Mouse (Mus musculus) layer of hippocampus, postnatal 10 days (tissue): ENCODE data around the gene Mdm2. TPM values are rescaled to one million over a fixed set of nuclear protein-coding genes. Genes with fewer than 3 reads are reported as not detected.

ENCODE experiments used
- DNase-seq, 2 experiments: peaks; one replicate each; pipeline ENCODE4 v3.0.0; 2021; ENCODE audit warnings: low spot score in 2 of 2
- total RNA-seq, 2 experiments: library from RNA; stranded (reverse); gene quantifications; 2 replicates each; pipeline ENCODE4 v1.2.3; 2021

Mdm2 gene
- total RNA-seq, 2 experiments from 2014 or later = 51.5 to 57.3 TPM

DNA sequence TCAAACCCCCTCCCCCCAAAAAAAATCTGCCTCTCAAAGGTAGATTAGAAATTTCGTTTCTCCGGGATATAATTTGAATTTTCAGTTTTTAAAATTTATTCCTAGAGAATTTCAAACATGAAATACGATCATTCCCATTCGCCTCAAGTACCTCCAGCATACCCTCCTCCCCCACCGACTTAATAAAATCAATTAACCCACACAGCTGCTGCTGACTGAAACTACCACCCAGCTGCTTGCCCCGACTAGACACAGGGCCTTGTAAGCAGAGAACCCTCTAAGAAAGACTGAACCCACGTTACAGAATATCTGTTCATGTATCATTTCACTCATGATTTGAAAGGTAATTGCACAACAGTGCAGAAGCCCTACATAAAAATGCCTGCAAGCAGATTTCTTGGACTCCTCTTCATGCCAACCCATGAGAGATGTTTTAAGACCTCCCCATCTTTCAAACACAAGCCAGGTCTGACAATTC, 65.0 kb downstream of the Mdm2 start:
- DNase-seq = no peak

DNA sequence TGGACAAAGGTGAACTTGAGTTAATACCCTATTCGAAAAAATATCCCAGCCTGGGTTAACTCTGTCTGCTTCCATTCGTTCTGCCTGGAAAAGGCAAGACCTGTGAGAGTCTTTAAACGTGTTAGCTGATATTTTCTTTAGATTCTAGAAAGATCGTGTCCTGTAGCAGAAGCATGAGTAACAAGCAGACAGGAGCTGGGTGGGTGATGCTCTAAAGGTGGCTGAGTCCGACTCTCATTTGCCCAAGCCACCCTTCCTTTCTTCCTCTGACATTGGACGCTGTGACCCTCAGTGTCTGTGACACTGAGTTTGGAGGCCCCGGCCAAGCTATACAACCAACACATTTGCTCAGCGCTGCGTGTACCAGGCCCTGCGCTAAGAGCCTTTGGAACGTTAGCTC, 65.7 kb downstream of the Mdm2 start:
- DNase-seq = no peak

DNA sequence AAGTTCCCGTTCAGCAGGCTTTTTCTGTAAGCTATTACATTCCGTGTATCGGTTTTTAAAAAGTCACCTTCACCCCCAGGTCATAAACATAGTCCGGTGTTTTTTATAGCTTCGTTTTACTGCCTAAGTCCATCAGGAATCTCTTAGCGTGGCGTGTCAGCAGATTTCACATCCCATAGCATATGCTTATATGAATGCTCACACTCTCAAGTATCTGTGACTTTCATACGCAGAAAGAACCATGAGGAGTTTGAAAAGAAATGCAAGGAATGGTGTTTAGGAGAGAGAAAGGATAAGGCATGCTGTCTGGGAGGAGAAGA, 66.2 kb downstream of the Mdm2 start:
- no peak for DNase-seq

DNA sequence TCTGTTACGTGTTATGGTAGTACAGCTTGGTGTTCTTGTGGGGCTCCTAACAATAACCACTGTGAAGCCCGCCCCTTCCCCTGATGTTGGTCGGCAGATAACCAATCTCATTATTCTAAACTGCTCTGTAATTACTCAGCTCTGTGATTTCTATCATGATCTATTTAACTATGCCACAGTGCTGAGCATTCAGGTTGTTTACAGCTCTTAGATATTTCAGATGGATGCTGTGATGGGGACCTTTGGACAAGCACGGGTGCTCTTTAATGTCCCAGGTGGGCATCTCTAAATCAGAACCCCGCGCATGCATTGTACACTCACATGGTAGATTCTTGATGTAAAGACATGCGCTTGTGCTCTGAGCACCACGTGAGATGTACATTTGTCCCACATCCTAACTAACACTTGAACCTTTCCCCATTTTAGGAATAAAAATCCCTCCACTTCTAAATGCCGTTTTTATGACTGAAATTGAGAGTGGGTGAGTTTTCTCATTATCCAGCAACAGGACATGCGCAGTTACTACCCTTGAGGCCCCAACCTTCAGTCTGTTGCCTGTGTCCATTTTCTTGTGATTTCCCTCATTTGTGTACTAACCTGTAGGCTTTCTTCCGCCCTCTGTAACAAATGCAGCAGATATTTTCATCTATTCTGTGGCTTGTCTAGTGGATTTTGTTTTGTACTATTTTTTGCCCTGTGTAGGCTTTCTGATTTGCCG, 66.7 kb downstream of the Mdm2 start:
- DNase-seq = no peak

DNA sequence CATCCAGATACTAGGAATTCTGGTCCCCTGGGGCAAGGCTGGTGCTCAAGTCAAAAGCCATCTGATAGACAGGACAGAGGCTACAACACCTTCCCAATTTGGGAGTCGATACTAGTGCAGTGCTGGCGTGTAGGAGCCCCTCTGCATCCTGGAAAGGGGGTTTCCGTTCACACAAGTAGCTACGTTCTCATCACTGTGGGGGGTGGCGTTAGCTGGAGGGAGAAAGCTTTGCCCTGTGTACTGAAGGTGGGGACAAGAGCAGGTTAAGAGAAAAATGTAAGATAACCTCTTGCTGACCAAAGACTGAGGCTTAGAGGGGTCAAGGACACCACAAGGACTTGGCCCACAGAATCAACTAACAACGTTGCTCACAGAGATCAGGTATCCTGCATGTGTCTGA, 67.3 kb downstream of the Mdm2 start:
- DNase-seq = no peak

DNA sequence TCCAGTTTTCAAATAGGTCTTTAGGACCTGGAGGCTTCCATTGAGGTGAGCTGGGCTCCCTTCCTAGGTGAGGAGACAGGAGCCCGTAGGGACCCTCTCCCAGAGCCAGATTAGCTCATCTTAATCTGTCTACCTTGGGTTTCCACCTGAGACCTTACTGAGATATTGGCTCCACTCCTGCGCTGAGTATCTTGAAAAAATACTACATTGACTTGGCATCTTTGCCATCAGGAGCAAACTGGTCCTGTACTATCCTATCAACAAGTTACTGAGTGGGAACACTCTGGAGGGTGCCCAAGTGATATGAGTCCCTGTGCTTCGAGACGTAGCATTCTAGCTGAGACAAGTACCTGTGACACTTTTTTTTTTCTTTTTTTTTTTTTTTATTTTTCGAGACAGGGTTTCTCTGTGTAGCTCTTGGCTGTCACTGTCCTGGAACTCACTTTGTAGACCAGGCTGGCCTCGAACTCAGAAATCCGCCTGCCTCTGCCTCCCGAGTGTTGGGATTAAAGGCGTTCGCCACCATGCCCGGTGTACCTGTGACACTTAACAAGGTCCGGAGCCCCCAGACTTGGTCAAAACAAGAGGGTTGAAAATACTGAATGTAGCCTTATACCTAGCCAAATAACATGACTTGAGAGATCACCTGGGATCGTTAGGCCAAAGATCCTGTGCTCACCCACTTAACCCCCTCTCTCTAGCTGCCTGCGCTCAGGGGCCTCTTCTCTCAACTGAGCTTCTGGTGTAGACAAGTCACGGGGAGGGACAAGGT, 67.9 kb downstream of the Mdm2 start:
- no peak for DNase-seq

DNA sequence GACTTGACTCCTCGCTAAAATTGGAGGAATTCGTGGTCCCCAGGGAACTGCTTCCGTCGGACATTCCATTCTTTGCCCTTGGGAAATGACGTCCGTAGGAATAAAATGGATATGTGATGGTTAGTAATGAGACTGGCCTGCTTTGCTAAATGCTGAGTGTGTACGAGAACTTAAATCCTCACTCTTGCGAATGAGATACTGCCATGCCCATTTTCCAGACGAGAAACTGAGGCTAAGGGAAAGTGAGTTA, 68.4 kb downstream of the Mdm2 start:
- no peak for DNase-seq

DNA sequence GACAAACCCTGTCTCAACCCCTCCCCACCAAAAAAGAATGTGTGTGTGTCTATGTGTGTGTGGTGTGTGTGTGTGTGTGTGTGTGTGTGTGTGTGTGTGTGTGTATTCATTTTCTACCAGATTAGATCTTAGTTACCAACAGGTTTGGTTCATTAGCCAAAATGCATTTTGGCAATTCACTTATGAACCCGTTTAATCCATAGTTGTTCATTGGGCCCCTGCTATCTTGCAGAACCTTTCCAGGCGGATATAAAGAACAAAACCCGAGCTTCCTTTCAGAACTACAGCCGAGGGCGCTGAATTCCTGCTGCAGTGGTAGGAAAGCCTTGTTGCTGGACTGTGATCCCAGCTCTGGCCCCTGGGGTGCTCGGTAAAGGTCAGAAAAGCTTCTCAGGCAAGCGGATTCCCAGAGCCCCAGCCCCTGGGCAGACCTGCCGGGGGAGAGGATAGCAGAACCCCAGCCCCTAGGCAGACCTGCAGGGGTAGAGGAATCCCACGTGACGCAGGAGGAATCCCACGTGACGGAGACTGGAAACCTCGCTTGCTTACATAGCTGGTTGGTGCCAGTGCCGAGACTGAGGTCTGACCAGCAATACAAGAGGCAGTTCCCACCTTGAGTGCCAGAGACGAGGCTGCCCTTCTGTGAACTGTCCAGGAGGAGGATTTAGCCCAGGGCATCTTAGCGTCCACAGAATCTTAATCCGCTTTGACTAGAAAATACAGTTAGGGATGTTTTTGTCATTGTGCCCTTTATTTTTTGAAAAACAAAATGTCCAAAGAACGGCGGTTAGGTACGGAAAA, 69.0 kb downstream of the Mdm2 start:
- DNase-seq = no peak

DNA sequence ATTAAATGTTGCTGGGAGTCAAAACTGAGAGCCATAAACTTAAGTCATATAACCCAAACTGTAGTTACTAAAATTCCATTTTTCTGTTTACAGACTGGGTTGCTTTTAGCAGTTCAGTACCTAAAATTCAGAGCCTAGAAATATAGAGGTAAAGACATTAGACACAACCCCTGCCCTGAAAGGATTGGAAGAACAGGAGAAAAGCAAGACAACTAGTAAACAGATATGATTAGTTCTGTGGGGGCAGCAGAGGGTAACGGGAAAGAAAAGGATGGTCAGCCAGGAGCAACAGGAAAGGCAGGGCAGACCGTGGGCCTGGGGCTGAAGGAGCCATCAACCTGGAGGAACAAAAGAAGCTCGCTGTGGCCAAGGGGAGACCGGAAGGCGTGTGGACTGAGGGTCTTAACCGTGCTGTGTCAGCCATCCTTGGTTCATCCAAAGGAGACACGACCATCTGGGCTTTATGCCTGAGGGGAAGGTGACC, 69.9 kb downstream of the Mdm2 start:
- no peak for DNase-seq

DNA sequence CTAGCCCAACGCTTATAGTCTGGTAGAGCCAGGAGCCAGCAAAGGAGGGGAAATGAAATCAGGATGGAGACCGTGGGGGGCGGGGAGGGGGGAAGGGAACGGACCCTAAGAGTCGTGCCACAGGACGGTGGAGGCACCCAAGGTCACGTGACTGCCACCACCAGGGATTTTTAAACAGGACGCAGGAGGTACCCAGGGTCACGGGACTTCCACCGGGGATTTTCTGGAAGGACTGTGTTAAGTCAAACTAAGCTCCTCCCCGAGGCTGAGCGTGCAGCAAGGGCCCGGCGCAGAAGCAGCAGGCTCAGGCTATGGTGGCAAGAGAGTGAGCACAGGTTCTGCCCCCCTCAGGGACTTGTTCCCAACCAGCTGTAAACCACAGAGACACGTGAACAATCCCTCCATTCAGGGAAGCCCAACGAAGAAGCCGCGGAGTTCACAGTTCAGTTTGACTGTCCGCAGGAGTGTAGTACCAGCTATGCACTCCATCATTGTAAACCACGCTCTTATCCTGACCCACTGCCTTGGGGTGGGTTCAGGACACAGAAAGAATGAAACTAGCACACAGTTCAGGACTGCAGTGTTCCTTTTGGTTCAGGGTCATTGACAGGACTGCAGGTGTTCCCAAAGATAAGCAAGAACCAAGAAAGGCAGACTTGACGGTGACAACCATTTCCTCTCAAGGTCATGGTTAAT, 70.5 kb downstream of the Mdm2 start:
- DNase-seq = no peak

DNA sequence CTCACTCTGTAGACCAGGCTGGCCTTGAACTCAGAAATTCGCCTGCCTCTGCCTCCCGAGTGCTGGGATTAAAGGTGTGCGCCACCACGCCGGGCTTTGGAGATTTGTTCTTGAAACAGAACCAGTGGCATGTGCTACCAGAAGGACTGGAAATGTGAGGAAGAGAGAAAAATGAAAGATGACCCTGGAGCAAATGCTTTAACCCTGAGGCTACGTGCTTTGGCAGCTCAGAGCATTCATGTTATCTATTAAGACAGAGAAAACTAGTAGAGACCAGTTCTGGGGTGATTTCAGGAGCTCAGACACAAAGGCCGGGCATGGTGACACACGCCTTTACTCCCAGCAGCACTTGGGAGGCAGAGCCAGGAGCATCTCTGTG, 71.3 kb downstream of the Mdm2 start:
- no peak for DNase-seq

Other genes with a start within 250 kb of the Mdm2 start
- gene Cpm, start 81.3 kb downstream of the Mdm2 start, total RNA-seq = 1 to 10 TPM; 5.8 to 6.4 TPM
- 10 to 100 TPM; 31.1 to 34.6 TPM for gene Slc35e3, start 35.6 kb upstream of the Mdm2 start, total RNA-seq
- gene Nup107, start 81.9 kb upstream of the Mdm2 start, total RNA-seq = 10 to 100 TPM; 17.3 to 20.7 TPM
- gene Rap1b, start 135.3 kb upstream of the Mdm2 start, total RNA-seq = 10 to 100 TPM; 97.5 to 99.8 TPM